Mouse (Mus musculus) liver, adult (tissue): ENCODE results near the gene Col7a1.

Experiments
- GATA4 ChIP-seq: IDR thresholded peaks from 2 replicates; pipeline ENCODE4 v1.6.1; 2014; ENCODE audit warnings: mild to moderate bottlenecking, low read length; ENCODE audit not compliant: insufficient replicate concordance

Col7a1 gene

DNA sequence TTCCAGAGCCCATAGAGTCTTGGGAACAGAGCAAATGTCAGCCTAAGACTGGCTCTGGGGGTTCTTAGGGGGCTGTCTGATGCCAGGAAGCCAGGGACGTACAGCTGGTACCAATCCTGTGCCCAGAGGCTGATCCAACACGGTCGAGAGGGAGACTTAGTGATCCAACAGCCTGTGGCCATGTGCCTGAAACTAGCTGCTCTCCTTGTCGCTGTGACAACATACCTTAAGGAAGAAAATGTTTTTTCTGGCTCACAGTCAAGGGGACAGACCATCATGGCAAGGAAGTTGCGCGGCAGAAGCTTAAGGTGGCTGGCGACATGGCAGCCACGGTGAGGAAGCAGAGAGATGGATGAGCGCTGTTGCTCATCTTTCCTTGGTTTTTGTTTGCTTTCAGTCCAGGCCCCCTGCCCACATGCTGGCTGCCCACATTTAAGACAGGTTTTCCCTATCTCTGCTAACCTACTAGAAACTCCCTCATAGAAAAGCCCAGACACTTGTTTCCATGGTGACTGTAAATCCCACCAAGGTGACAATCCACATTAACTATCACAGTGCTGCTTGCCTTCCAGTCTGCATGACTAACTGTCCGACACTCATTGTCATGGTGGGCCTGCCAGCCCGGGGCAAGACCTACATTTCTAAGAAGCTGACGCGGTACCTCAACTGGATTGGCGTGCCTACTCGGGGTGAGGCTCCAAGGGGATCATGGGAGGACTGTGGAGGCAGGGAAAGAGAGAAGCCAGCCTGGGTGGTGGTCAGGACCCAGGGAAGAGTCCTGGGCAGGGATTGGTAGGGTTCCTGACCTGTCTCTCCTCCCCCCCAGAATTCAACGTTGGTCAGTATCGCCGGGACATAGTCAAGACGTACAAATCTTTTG is 45.1 kb downstream of the Col7a1 start:
- no peak for TF ChIP-seq GATA4

DNA sequence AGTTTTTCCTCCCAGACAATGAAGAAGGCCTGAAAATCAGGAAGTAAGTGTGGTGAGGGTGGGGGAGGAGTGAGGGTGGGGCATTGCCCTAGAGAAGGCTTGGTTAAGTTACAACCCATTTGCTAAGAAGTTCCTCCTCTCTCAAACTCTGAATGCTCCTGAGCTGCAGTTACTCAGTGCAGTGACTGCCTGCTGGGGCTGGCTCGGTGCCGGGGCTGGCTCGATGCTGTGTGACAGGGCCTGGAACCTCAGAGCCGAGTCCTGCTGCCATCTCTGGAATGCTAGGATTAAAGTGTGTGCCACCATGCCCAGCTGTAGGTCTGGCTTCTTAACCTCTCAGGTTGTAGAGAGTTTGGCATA is 45.8 kb downstream of the Col7a1 start:
- TF ChIP-seq GATA4 = no peak

DNA sequence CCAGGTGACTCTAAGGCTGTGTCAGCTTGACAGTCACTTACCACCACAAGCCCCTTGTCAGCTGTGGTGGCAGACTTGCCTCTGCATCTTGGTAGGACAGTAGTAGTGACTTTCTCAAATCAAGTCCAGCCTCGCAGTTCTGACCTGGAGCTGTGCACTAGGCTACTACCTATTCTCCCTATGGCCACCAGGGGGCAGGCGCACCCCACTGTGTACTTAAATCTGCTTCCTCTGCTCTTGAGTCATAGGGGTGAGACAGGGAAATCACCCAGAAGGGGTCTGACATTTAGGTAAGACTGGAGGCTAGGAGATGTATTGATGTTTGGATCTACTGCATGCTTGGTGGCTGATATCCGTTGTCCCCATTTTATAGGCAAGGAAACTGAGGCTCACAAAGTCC is 47.3 kb downstream of the Col7a1 start:
- TF ChIP-seq GATA4 = no peak

DNA sequence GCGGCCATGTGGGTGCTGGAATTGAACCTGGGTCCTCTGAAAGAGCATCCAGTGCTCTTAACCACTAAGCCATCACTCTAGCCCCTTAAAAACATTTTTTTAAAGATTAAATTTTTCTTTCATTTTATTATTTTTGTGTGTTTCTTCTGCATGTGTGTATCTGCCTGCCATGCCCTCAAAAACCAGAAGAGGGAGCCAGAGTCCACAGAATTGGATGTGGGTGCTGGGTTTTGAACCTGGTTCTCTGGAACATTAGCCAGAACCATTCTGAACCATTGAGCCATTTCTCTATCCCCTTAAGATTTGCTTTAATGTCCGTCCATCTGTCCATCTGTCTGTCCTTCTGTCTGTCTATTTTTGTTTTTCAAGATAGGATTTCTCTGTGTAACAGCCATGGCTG is 49.8 kb downstream of the Col7a1 start:
- no peak for TF ChIP-seq GATA4

DNA sequence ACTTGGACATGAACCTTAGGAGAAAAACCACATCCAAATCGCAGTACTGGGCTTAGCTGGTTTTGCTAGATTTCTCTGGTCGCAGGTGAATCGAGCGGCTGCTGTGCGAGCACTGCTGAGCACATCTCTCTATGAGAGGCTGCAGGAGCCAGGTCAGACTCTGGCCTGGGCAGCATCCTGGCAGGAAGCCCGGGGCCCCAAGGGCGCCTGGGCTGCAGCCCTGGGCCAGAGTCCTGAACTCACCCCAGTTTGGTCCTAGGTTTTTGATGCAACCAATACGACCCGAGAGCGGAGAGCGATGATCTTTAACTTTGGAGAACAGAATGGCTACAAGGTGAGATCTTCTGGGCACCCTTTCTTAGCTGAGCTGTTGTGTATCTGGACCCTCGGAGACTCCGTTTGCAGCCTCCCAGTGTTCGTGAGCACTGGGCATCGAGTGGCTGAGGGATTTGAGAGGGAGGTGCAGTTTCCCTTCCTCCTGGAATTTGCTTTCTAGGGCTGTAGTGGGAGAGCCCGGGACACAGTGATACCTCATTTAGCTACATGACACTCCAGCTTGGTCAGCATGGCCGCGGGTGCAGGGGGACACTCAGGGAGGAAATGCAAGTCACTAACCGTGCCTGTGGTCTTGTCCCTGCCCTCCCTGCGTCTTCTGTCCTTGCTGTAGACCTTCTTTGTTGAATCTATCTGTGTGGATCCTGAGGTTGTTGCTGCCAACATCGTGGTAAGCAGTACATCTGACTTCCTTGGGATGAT is 53.8 kb downstream of the Col7a1 start:
- TF ChIP-seq GATA4 = no peak

DNA sequence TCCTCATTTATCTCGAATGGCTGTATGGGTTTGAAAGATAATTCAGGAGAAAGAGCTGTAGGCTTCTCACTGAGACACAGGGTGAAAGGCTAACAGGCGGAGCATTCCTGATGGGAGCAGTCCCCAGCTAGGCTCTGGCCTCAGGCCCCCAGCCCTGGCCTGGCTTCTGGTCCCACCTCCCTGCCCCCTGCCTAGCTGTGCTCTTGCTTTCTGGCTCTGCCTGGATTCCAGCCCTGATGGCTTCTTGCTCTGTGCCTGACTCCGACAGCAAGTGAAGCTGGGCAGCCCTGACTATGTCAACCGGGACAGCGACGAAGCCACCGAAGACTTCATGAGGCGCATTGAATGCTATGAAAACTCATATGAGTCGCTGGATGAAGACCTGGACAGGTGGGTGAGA is 54.7 kb downstream of the Col7a1 start:
- TF ChIP-seq GATA4 = no peak

DNA sequence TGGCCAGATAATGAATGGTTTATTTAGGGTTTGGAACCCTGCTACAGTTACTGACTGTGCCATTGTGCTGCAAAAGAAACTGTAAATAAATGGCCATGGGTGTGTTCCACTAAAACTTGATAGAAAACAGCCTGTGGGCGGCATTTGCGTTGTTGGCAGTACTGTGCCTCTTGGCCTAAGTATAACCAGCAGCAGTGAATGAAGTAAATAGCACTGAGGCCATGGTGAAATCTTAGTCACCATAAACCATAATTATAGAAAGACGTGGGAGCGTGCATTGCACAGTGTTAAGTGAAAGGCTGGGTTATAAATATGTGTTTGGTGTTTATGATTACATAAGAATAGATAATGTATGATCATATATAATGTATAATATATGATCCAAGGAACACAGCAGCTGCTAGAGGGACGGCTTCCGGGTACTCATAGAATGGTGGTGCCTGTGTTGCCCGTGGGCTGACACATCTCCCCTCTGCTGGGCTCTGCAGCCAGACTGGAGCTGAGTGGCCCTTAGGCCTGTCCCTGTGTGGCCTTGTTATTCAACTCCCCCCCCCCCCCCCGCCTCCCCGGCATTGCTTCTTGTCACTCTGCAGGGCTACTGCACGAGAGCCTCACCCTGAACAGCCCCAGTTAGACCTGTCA is 55.7 kb downstream of the Col7a1 start:
- TF ChIP-seq GATA4 = no peak

DNA sequence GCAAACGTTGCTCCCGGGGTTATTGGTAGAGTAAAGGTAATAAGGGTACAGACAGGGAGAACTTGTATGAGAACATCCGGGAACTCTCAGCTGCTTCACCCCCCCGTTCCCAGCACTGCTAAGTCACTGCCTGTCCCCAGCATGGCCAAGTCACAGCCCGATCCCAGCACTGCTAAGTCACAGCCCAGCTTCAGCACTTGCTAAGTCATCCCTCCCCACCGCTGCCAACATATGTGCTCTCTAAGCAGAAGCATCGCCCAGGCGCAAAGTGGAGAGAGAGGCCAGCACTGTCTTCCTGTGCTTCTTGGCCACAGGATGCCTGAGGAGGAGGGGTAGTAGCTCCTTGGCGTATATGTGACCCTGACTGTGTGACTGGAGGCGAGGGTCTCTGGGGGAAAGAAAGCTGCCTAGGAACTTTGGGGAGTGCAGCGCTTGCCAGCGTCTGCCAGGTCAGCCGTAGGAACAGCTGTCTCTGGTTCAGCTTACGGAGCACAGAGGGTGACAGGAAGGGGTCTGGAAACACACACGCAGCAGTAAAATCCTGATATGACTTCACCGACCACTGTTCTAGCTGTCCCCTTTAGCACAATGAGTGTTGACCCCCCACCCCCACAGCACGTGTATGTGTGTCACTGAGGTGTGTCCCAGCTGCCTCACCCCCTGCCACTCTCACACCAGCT is 56.4 kb downstream of the Col7a1 start:
- no peak for TF ChIP-seq GATA4

DNA sequence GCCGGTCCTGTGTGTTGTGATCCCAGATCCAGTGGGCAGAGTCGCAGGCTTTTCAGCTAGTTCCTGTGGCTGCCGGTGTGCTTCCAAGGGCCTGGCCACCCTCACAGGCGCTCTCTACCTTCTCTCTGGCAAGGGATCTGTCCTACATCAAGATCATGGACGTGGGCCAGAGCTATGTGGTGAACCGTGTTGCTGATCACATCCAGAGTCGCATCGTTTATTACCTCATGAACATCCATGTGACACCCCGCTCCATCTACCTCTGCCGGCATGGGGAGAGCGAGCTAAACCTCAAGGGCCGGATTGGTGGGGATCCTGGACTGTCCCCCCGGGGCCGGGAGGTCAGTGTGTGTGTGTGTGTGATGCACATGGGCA is 56.9 kb downstream of the Col7a1 start:
- no peak for TF ChIP-seq GATA4

DNA sequence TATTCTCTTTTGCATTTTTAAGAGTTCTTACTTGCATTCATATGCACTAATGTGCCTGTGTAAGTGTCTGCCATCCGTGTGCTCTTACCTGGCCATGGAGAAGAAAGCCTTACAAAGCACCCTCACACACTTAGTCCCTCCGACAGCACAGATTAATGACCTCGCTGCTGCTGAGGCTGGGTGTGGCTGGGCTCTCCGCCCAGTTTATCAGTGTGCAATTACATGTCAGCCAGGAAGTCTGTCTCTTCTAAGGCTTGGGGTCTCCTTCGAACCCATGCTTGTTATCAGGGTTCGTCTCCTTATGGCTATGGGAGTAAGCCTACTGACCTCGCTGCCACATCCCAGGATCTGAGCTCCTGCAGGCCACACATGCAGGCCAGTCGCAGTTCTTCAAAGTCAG is 62.0 kb downstream of the Col7a1 start:
- TF ChIP-seq GATA4 = no peak

DNA sequence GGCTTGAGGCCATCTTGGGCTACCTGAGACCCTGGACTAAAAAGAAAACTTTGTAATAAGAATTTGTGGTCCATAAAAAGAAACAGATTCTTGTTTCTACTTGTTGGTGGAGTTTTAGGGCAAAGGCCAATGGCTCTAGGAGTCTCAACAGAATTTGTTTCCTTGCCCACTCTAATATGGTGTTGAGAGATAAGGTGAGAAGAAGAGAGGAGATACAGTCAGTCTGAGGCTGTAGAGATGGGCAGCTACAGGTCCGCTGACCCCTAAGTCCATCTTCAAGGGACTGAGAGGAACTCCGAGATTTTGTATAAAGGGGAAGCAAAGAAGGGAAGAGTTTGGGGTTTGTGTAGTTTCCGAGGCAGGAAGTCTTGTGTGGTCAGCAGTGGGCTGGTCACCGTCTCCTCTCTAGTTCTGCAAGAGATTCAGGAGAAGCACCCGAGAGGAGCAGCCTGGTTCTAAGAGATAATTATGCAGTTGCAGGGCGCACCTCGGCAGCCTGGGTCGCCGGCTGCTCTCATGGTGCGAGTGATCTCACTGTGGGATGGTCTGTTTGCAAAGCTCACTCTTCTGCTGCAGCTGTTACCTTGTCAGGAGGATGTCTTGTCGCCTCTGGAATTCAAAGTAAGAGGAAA is 63.7 kb downstream of the Col7a1 start:
- no peak for TF ChIP-seq GATA4

DNA sequence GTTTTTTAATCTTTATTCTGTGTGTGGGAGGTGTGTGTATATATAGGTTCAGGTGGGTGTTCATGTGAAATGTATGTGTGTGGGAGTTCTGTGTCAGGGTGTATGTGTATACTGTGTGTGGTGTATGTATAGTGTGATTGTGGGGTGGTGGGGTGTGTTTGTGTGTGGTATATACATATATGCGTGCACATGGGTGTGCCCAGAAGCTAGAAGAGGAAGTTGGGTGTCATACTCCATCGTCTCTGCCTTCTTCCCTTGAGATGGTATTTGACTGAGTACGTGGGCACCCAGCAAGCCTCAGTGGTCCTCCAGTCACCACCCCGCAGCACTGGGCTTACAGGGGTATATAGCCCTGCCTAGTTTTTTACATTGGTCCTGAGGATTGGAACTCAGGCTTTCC is 68.0 kb downstream of the Col7a1 start:
- TF ChIP-seq GATA4 = no peak

DNA sequence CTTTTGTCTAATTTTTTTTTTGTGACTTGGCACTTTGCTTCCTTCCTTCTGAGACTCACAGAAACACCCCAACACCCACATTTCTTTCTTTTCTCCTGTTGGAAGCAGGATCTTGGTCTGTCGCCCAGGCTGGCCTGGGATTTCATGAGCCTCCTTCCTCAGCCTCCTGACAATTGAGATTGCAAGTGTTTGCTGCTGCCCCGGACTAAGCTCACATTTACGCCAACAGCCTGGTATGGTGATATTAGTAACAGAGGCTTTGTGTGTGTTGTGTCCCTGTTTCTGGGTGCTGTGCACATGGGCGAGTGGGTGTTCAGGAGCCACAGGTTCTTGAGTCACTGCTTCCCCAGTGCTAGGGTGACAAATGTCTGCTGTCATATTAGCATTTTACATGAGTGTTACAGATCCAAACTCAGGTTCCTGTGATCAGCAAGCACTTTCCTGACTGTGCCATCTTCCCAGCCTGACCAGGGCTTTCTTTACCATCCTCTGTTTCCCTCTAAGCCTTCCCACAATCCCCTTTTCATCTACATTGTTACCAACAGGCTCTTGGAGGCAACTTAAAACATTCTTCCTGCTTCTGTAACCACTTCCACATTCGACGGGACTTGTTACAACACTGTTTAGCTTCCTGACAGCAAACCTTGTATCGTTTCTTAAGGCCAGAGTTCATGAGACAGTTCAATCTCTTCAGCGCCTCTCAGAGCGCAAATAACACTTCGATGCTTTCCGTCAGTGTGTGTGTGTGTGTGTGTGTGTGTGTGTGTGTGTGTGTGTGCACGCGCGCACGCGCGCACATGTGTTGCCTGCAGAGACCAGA is 69.7 kb downstream of the Col7a1 start:
- TF ChIP-seq GATA4 = no peak

DNA sequence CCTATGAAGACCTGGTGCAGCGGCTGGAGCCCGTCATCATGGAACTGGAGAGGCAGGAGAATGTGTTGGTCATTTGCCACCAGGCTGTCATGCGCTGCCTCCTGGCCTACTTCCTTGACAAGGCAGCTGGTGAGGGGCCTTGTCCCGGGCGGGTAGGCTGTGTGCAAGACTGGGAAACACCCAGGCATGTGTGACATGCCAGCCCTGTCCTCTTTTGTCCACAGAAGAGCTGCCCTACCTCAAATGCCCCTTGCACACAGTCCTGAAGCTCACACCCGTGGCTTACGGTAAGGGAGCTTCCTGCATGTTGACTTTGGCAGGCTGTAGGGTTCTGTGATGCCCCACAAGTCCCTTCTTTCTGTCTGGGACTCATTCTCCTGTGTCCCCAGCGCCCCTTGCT is 74.1 kb downstream of the Col7a1 start:
- no peak for TF ChIP-seq GATA4

DNA sequence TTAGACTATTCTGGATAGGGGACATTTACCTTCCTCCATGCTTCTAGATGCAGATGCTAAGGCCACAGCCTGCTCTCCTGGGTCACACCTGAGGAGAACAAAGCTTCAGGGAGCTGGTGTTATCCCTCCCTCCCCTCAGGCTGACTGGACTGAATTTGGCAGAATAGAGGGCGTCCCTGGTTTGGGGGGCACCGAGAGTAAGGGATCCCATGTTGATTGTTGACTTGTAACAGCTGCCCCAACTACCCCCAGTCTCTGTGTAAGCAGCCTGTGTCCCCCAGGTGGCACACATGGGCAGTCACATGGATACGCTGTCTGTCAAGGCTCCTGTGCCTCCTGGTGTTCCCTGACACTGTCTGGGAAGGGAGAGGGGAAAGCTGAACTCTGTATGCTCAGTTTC is 75.0 kb downstream of the Col7a1 start:
- TF ChIP-seq GATA4 = no peak

DNA sequence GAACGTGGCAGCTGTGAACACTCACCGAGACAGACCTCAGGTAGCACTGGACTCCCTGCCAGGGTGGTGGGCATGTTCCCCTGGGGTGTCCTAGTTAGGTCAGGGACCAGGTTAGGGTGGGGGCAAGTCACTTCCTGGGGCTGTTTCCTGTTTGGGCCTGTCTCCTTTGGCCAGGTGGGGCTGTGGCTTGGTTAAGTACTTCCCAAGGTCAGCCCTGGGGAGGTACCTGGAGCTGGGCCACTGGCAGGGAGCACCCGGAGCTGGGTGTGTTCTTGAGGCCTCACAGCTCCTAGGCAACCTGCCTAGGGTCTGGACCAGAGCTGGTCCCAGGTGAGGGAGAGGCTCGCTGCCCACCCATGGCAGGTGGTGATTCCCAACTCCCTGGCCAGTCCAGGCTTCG is 75.5 kb downstream of the Col7a1 start:
- no peak for TF ChIP-seq GATA4
